Mouse (Mus musculus) kidney, embryonic 16.5 days (tissue): ENCODE results near the gene Pdha1. TPM values are rescaled to one million over a fixed set of nuclear protein-coding genes. Genes with fewer than 3 reads are reported as not detected.

Experiments
- ATAC-seq: fragments of 200-750 bp; cut with Nextera tagmentation; 2 replicates; pipeline ENCODE4 v1.8.0; 2017; ENCODE audit warnings: moderate TSS enrichment; ENCODE audit not compliant: low FRiP score, low TSS enrichment
- H3K27ac ChIP-seq: fragments of 300-500 bp; sonication (generic); 2 replicates; pipeline ENCODE4 v1.5.1; 2014; ENCODE audit warnings: low read length
- H3K27me3 ChIP-seq: fragments of 300-500 bp; sonication (generic); 2 replicates; pipeline ENCODE4 v1.6.1; 2014; ENCODE audit warnings: low read length, control low read depth, mixed read lengths; ENCODE audit not compliant: insufficient read depth
- H3K36me3 ChIP-seq: fragments of 300-500 bp; sonication (generic); 2 replicates; pipeline ENCODE4 v1.6.1; 2014; ENCODE audit warnings: low read length, control low read depth, mixed read lengths; ENCODE audit not compliant: insufficient read depth
- H3K4me1 ChIP-seq: fragments of 300-500 bp; sonication (generic); 2 replicates; pipeline ENCODE4 v1.6.1; 2014; ENCODE audit warnings: low read length, control low read depth, mixed read lengths; ENCODE audit not compliant: insufficient read depth
- H3K4me2 ChIP-seq: fragments of 300-500 bp; sonication (generic); replicated peaks from 2 replicates; pipeline ENCODE4 v1.6.1; 2014; ENCODE audit warnings: low read depth, low read length
- H3K4me3 ChIP-seq: fragments of 300-500 bp; sonication (generic); 2 replicates; pipeline ENCODE4 v1.5.1; 2014; ENCODE audit warnings: mild to moderate bottlenecking, low read length
- H3K9ac ChIP-seq: fragments of 300-500 bp; sonication (generic); replicated peaks from 2 replicates; pipeline ENCODE4 v1.6.1; 2014; ENCODE audit warnings: low read length
- H3K9me3 ChIP-seq: fragments of 300-500 bp; sonication (generic); 2 replicates; pipeline ENCODE4 v1.6.1; 2016; ENCODE audit warnings: low read length, control low read depth
- WGBS: fragments of 180-500 bp; shearing (Covaris S2); extraction: QIAGEN DNeasy Blood & Tissue Kit; methylation state at CpG from one replicate; pipeline ENCODE4 v1.1.7; 2014; 5-methylcytosine and 5-hydroxymethylcytosine counted together
- polyA plus RNA-seq: library from polyadenylated mRNA; unstranded; fragments of >200 nt; fragmentation: Nextera tagmentation; extraction: Ambion mirVana; gene quantifications from 2 replicates; pipeline ENCODE4 v1.2.1, GENCODE M21; 2015

Pdha1 gene
- 150 and 165 TPM in 2 replicates for polyA plus RNA-seq

DNA sequence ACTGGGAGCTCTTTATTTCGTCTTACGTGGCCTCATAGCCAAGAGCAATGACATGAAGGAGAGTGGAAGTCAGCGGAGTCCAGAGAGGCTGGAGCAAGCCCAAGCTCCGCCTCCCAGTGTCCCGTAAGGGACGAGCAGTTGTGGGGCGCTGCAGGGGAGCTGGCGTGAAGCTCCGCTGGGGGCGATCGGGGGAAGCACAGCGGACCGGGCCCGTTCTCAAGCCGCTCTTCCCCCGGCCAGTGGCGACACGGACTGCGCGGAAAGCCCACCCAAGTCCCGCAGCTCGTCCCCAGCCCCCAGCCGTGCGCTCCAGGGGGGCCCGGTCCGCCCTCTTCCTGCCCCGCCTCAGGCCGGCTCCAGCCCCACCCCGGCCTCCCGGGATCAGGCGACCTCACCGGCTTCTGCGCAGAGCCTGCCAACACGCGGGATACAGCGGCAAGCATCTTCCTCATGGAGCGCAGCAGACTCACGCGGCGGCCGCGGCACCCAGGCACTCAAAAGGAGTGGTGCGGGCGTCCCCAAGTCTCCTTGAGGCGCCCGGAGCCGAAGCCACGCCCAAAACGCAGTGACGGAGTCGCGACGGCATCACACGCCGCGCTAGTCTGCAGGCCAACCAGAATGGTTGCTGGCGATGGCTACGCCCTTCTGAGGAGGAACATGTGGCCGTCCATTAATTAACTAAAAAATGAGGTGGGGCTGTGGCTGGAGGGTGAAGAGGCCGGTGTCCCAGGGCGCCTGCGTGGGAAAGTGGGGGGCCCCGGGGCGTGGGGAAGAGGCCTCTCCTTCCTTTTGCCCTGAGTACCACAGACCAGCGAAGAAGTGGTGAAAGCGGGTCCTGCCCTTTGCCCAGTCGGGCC is at the start of gene Pdha1:
Gene Pdha1, minus strand, starts transcription at position 553 of the 857 bp plus-strand sequence.
- 0 out of 2 replicates have a peak, but pooled peaks cover 8% of the 10 kb centered on the region for H3K4me1 ChIP-seq
- H3K4me3 ChIP-seq, result peak within 1 kb of the TSS; percentile 67
- H3K9me3 ChIP-seq, result no peaks in the 10 kb centered on the region
- peak within 1 kb of the TSS; percentile 75 for H3K9ac ChIP-seq
- 24% methylated on average over 56 of the region's 67 CpGs for WGBS
- H3K4me2 ChIP-seq, result peak within 1 kb of the TSS; percentile 62
- peak; percentile 98 for ATAC-seq
- H3K27ac ChIP-seq, result peak within 1 kb of the TSS; percentile 96
- H3K27me3 ChIP-seq, result peaks cover 10% of the 10 kb centered on the region; the same call in 1 of the 2 replicates
- no peaks in the 10 kb centered on the region for H3K36me3 ChIP-seq

DNA sequence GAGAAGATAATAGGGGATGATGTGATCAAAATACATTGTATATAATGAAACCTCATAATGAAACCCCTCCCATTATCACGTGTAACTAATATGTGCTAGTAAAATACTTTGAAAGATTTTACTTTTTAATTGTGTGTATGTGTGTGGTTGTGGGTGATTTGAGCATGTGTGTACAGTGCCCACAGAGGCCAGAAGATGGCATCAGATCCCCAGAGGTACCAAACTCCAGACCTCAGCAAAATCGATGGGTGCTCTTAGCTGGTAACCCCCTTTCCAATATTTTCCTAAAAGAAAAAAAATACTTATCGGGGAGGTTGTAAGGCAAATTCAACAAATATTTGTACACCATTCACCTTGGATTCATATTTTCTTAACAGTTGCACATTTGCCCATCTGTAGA is 40.8 kb upstream of the Pdha1 start:
- H3K9ac ChIP-seq, result no peak overlapping the region
- H3K4me2 ChIP-seq, result no peak overlapping the region
- no peak overlapping the region for H3K4me3 ChIP-seq
- no peak for ATAC-seq
- H3K9me3 ChIP-seq, result no peaks in the 10 kb centered on the region
- no peak overlapping the region for H3K27ac ChIP-seq
- H3K4me1 ChIP-seq, result no peaks in the 10 kb centered on the region
- 72% methylated on average over 3 of the region's 3 CpGs for WGBS
- H3K36me3 ChIP-seq, result no peaks in the 10 kb centered on the region
- peaks cover 7% of the 10 kb centered on the region; the same call in 1 of the 2 replicates for H3K27me3 ChIP-seq

DNA sequence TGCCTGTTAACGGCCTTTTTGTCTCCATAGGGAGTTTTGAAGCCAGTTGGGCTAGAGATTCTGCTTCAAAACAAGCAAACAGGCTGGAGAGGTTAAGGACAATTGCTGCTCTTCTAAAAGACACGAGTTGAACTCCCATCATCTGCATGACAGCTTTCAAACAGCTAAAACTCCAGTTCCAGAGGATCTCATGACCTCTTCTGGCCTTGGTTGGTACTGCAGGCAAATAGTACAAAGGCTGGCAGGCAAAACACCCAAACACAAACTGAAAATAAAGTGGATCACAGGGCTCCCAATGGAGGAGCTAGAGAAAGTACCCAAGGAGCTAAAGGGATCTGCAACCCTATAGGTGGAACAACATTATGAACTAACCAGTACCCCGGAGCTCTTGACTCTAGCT is 31.9 kb upstream of the Pdha1 start:
- Histone ChIP-seq H3K4me2 (no peak overlapping the region), H3K27ac (no peak overlapping the region), H3K9me3 (no peaks in the 10 kb centered on the region), H3K9ac (no peak overlapping the region), H3K27me3 (no peaks in the 10 kb centered on the region; the same call in 1 of the 2 replicates), H3K4me3 (no peak overlapping the region), H3K36me3 (no peaks in the 10 kb centered on the region), H3K4me1 (no peaks in the 10 kb centered on the region)
- 14% methylated on average over 2 of the region's 3 CpGs for WGBS
- no peak for ATAC-seq

DNA sequence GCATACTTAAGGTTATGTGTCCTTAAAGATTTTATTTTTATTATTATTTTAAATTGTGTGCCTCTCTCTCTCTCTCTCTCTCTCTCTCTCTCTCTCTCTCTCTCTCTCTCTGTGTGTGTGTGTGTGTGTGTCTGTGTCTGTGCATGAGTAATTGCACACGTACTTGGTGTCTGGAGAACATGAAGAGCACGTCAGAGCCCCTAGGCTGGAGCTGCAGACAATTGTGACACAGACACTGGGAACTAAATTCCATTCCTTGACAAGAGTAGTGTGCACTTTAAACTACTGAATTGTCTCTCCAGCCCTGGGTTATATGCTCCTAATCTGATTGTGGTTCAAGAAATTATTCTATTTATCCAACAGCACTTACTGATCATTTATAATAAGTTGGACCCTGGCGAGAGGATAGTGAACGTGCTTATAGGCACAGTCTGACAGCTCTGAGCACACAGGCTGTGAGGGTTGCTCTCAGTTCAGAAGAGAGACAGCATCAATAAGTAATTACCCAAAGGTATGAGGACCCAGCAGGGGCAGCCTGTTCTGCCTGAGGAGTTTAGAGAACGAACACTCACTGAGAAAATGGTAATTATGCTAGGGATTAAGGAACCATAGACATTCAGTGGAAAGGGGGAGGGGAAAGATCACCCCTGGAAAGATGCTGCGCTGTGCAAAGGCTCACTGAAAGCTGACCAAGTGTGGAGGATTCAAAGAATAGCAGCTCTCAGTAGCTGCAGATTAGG is 28.2 kb upstream of the Pdha1 start:
- no peaks in the 10 kb centered on the region for H3K36me3 ChIP-seq
- no peak overlapping the region for H3K27ac ChIP-seq
- no peaks in the 10 kb centered on the region for H3K9me3 ChIP-seq
- WGBS, result 49% methylated on average over 6 of the region's 6 CpGs
- H3K4me3 ChIP-seq, result no peak overlapping the region
- H3K9ac ChIP-seq, result no peak overlapping the region
- no peaks in the 10 kb centered on the region for H3K4me1 ChIP-seq
- no peaks in the 10 kb centered on the region; the same call in 1 of the 2 replicates for H3K27me3 ChIP-seq
- no peak overlapping the region for H3K4me2 ChIP-seq
- ATAC-seq, result no peak

DNA sequence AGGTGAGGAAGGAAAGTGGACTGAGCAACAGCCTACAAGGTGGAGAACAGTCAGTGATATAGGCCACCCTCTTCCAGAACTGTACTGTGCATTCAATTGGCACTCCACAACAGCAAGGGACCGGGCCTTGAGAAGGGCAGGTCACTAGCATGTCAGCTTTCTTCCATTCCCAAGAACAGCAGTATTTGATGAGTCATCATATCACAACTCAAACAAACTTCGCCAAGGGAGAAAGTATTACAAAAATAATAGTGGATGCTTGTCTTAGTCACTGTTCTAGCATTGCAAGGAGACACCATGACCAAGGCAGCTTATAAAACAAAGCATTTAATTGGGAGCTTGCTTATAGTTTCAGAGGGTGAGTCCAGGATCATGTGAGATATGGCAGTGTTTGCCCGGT is 26.0 kb upstream of the Pdha1 start:
- H3K4me3 ChIP-seq, result no peak overlapping the region
- no peak overlapping the region for H3K9ac ChIP-seq
- WGBS, result 81% methylated on average over 3 of the region's 3 CpGs
- ATAC-seq, result no peak
- no peaks in the 10 kb centered on the region for H3K36me3 ChIP-seq
- no peak overlapping the region for H3K27ac ChIP-seq
- H3K4me1 ChIP-seq, result no peaks in the 10 kb centered on the region
- no peaks in the 10 kb centered on the region for H3K9me3 ChIP-seq
- no peaks in the 10 kb centered on the region for H3K27me3 ChIP-seq
- no peak overlapping the region for H3K4me2 ChIP-seq

DNA sequence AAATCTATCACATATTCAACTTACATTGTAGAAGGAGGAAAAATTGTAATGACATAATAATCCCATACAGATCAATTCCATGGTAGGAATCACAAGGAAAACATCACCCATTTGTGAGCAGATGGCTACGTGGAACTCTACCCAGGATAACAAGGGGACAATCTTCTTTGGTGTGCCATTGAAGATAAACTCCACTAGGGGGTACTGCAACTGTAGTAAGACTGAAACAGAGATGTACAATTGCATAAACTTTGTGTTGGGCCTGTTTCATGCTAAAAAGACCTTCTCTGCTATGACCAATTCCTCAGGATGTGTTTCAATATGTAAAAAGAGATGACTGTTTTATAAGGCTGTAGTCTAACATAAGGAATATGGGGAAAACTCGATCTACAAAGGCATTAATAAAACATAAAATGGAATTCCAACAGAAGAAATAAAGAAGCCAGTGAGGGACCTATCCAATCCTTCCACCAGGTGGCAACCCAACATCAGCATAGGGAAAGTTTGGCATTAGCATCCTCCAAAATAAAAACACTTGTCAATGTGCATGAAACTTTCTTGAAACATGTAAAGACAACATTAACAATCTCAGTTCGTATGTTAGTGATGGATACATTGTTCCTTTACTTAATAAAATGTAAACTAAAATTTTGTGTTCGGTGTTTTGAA is 15.1 kb upstream of the Pdha1 start:
- WGBS, result 57% methylated on average over 4 of the region's 4 CpGs
- no peak overlapping the region for H3K4me3 ChIP-seq
- H3K9me3 ChIP-seq, result no peaks in the 10 kb centered on the region
- H3K27me3 ChIP-seq, result no peaks in the 10 kb centered on the region; the same call in 1 of the 2 replicates
- H3K36me3 ChIP-seq, result no peaks in the 10 kb centered on the region
- no peak for ATAC-seq
- no peak overlapping the region for H3K27ac ChIP-seq
- no peak overlapping the region for H3K4me2 ChIP-seq
- H3K4me1 ChIP-seq, result no peaks in the 10 kb centered on the region
- no peak overlapping the region for H3K9ac ChIP-seq

DNA sequence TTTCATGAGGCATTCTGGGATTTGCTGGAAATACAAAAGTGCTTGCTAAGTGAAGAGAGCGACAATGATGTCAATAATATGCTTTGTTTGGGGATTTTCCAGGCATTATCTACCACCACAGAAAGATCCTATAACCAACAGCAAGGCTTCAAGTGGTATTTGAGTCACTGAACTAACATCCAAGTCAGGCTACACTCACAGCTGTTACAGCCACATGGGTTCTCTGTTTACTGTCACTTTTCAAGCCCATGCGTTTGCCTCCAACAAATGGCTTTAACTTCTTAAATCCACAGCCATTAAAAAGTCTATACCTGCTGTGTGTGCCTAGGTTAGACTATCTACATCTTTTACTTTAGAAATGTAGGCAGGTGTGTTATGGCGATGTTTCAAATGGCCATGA is 10.6 kb upstream of the Pdha1 start:
- H3K9me3 ChIP-seq, result no peaks in the 10 kb centered on the region
- no peak overlapping the region for H3K27ac ChIP-seq
- H3K4me1 ChIP-seq, result no peaks in the 10 kb centered on the region
- no peak overlapping the region for H3K4me2 ChIP-seq
- no peak overlapping the region for H3K9ac ChIP-seq
- no peak for ATAC-seq
- 87% methylated on average over 3 of the region's 3 CpGs for WGBS
- no peak overlapping the region for H3K4me3 ChIP-seq
- H3K27me3 ChIP-seq, result no peaks in the 10 kb centered on the region; the same call in 1 of the 2 replicates
- H3K36me3 ChIP-seq, result no peaks in the 10 kb centered on the region

DNA sequence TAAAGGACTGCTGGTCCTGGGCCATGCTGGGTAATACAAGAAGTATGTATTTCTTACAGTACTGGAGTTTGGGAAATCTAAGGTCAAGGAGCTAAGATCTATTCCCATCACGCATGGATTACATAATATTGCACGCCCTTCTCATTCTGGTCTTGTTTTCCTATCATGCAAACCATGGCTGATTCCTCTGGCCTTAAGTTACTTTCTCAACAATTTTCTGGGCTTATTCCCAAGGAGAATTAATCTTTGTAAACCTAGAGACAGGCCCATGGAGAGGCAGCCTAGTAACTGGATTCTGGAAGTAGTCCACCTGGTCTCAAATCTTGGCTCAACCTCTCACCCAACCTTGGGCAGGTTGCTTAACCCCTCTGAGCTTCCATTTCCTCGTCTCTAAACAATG is 9.2 kb upstream of the Pdha1 start:
- H3K9ac ChIP-seq, result no peak overlapping the region
- H3K4me2 ChIP-seq, result no peak overlapping the region
- no peaks in the 10 kb centered on the region for H3K36me3 ChIP-seq
- H3K4me1 ChIP-seq, result no peaks in the 10 kb centered on the region
- WGBS, result 85% methylated on average over 3 of the region's 3 CpGs
- no peaks in the 10 kb centered on the region; the same call in 1 of the 2 replicates for H3K27me3 ChIP-seq
- no peak overlapping the region for H3K27ac ChIP-seq
- no peaks in the 10 kb centered on the region for H3K9me3 ChIP-seq
- no peak overlapping the region for H3K4me3 ChIP-seq
- ATAC-seq, result no peak

DNA sequence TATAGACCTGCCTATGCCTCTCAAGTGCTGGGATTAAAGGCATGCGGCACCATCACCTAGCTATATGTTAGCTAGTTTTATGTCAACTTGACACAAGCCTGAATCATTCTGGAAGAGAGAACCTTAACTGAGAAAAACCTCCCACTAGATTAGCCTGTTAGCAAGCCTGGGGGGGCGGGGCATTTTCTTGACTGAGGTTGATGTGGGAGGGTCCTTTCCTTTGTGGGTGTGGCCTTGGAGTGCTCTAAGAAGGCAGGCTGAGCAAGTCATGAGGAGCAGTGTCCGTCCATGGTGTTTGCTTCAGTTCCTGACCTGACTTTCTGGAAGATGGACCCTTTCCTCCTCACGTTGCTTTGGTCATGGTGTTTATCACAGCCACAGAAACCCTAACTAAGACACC is 8.6 kb upstream of the Pdha1 start:
- 88% methylated on average over 4 of the region's 4 CpGs for WGBS
- Histone ChIP-seq H3K4me1 (no peaks in the 10 kb centered on the region), H3K4me3 (no peak overlapping the region), H3K27me3 (no peaks in the 10 kb centered on the region; the same call in 1 of the 2 replicates), H3K9ac (no peak overlapping the region), H3K36me3 (no peaks in the 10 kb centered on the region), H3K4me2 (no peak overlapping the region), H3K27ac (no peak overlapping the region), H3K9me3 (no peaks in the 10 kb centered on the region)
- ATAC-seq, result no peak
